Mouse (Mus musculus): ENCODE results near the gene Nudt5. TPM values are rescaled to one million over a fixed set of nuclear protein-coding genes. Genes with fewer than 3 reads are reported as not detected.

Gene Nudt5
- polyA plus RNA-seq, 1 experiment from 2014 or later = 123 TPM

GRCm38 (mm10) chr2:5889412-5889811 lies 44.6 kb downstream of the Nudt5 start:
- DNase-seq (ENCODE audit: low spot score) (no peak), ATAC-seq (replicated peaks; ENCODE audit: low FRiP score) (no peak)
- no peak overlapping the region for H3K4me2 ChIP-seq
- H3K9ac ChIP-seq (ENCODE audit: low read depth, low read length) = no peak overlapping the region
- H3K4me1 ChIP-seq (replicated peaks; ENCODE audit: control insufficient read depth, insufficient read depth, low read length) = peaks cover 13% of the 10 kb centered on the region
- no peaks in the 10 kb centered on the region for H3K9me3 ChIP-seq (ENCODE audit: control insufficient read depth, low read length)
- WGBS = 71% methylated on average over 2 of the region's 2 CpGs
- no peak overlapping the region for H3K27ac ChIP-seq (ENCODE audit: low read depth, low read length)
- no peak overlapping the region for H3K4me3 ChIP-seq (ENCODE audit: low read depth, low read length)
- no peaks in the 10 kb centered on the region for H3K27me3 ChIP-seq (replicated peaks; ENCODE audit: control insufficient read depth, insufficient read depth, low read length)
- H3K36me3 ChIP-seq (ENCODE audit: control insufficient read depth, insufficient read depth, low read length) = peaks cover 24% of the 10 kb centered on the region

- Histone ChIP-seq H3K4me2 (peak overlapping the region; percentile 84), H3K27me3 (replicated peaks; ENCODE audit: control insufficient read depth, insufficient read depth, low read length) (no peaks in the 10 kb centered on the region), H3K9ac (ENCODE audit: low read depth, low read length) (peak overlapping the region; percentile 96), H3K9me3 (ENCODE audit: control insufficient read depth, low read length) (no peaks in the 10 kb centered on the region), H3K4me3 (ENCODE audit: low read depth, low read length) (peak overlapping the region; percentile 91), H3K36me3 (ENCODE audit: control insufficient read depth, insufficient read depth, low read length) (peaks cover 5% of the 10 kb centered on the region; the same call in 1 of the 2 replicates), H3K4me1 (replicated peaks; ENCODE audit: control insufficient read depth, insufficient read depth, low read length) (peaks cover 12% of the 10 kb centered on the region), H3K27ac (ENCODE audit: low read depth, low read length) (peak overlapping the region; percentile 43)
- 44% methylated on average over 11 of the region's 11 CpGs for WGBS
- ATAC-seq (replicated peaks; ENCODE audit: low FRiP score) = no peak
- peak; percentile 33 for DNase-seq (ENCODE audit: low spot score)
These were observed 49.5 kb downstream of the Nudt5 start for GRCm38 (mm10) chr2:5894296-5894695.

- WGBS = 1% methylated on average over 62 of the region's 62 CpGs
- peak within 1 kb of the TSS; percentile 96 for H3K9ac ChIP-seq (ENCODE audit: low read depth, low read length)
- DNase-seq (ENCODE audit: low spot score) = peak; percentile 98
These were observed 50.2 kb downstream of the Nudt5 start, which contains the start of gene Sec61a2 for GRCm38 (mm10) chr2:5894843-5895570. Sec61a2 (minus strand) TSS chr2:5895432.

GRCm38 (mm10) chr2:5900145-5900544 lies 55.3 kb downstream of the Nudt5 start:
- no peak overlapping the region for H3K27ac ChIP-seq (ENCODE audit: low read depth, low read length)
- no peaks in the 10 kb centered on the region for H3K4me1 ChIP-seq (replicated peaks; ENCODE audit: control insufficient read depth, insufficient read depth, low read length)
- ATAC-seq (replicated peaks; ENCODE audit: low FRiP score) (no peak), DNase-seq (ENCODE audit: low spot score) (no peak)
- H3K4me2 ChIP-seq = no peak overlapping the region
- H3K36me3 ChIP-seq (ENCODE audit: control insufficient read depth, insufficient read depth, low read length) = no peaks in the 10 kb centered on the region
- H3K9ac ChIP-seq (ENCODE audit: low read depth, low read length) = no peak overlapping the region
- no peak overlapping the region for H3K4me3 ChIP-seq (ENCODE audit: low read depth, low read length)
- H3K9me3 ChIP-seq (ENCODE audit: control insufficient read depth, low read length) = no peaks in the 10 kb centered on the region
- no peaks in the 10 kb centered on the region for H3K27me3 ChIP-seq (replicated peaks; ENCODE audit: control insufficient read depth, insufficient read depth, low read length)
- WGBS = 69% methylated on average over 5 of the region's 5 CpGs

More at GRCm38 (mm10) chr2:5894843-5895570, 50.2 kb downstream of the Nudt5 start, which contains the start of gene Sec61a2:
- Histone ChIP-seq H3K4me2 (peak within 1 kb of the TSS; percentile 84), H3K27ac (ENCODE audit: low read depth, low read length) (peak within 1 kb of the TSS; percentile 86), H3K36me3 (ENCODE audit: control insufficient read depth, insufficient read depth, low read length) (peaks cover 5% of the 10 kb centered on the region; the same call in 1 of the 2 replicates), H3K9me3 (ENCODE audit: control insufficient read depth, low read length) (no peaks in the 10 kb centered on the region), H3K27me3 (replicated peaks; ENCODE audit: control insufficient read depth, insufficient read depth, low read length) (no peaks in the 10 kb centered on the region), H3K4me3 (ENCODE audit: low read depth, low read length) (peak within 1 kb of the TSS; percentile 91), H3K4me1 (replicated peaks; ENCODE audit: control insufficient read depth, insufficient read depth, low read length) (peaks cover 12% of the 10 kb centered on the region)
- ATAC-seq (replicated peaks; ENCODE audit: low FRiP score) = peak; percentile 99

- Histone ChIP-seq H3K36me3 (ENCODE audit: control insufficient read depth, insufficient read depth, low read length) (no peaks in the 10 kb centered on the region), H3K27ac (ENCODE audit: low read depth, low read length) (no peak overlapping the region), H3K9ac (ENCODE audit: low read depth, low read length) (no peak overlapping the region), H3K4me2 (no peak overlapping the region), H3K4me1 (replicated peaks; ENCODE audit: control insufficient read depth, insufficient read depth, low read length) (no peaks in the 10 kb centered on the region), H3K4me3 (ENCODE audit: low read depth, low read length) (no peak overlapping the region), H3K9me3 (ENCODE audit: control insufficient read depth, low read length) (no peaks in the 10 kb centered on the region), H3K27me3 (replicated peaks; ENCODE audit: control insufficient read depth, insufficient read depth, low read length) (no peaks in the 10 kb centered on the region)
- DNase-seq (ENCODE audit: low spot score) (no peak), ATAC-seq (replicated peaks; ENCODE audit: low FRiP score) (no peak)
- WGBS = 68% methylated on average over 5 of the region's 5 CpGs
These were observed 61.3 kb downstream of the Nudt5 start for GRCm38 (mm10) chr2:5906092-5906491.

GRCm38 (mm10) chr2:5906625-5907024 lies 61.8 kb downstream of the Nudt5 start:
- Histone ChIP-seq H3K4me1 (replicated peaks; ENCODE audit: control insufficient read depth, insufficient read depth, low read length) (no peaks in the 10 kb centered on the region), H3K9me3 (ENCODE audit: control insufficient read depth, low read length) (no peaks in the 10 kb centered on the region), H3K4me2 (no peak overlapping the region), H3K9ac (ENCODE audit: low read depth, low read length) (no peak overlapping the region), H3K4me3 (ENCODE audit: low read depth, low read length) (no peak overlapping the region), H3K27ac (ENCODE audit: low read depth, low read length) (no peak overlapping the region), H3K36me3 (ENCODE audit: control insufficient read depth, insufficient read depth, low read length) (no peaks in the 10 kb centered on the region), H3K27me3 (replicated peaks; ENCODE audit: control insufficient read depth, insufficient read depth, low read length) (no peaks in the 10 kb centered on the region)
- DNase-seq (ENCODE audit: low spot score) (no peak), ATAC-seq (replicated peaks; ENCODE audit: low FRiP score) (no peak)
- 42% methylated on average over 3 of the region's 3 CpGs for WGBS

GRCm38 (mm10) chr2:5911282-5911965 lies 66.6 kb downstream of the Nudt5 start:
- ATAC-seq (replicated peaks; ENCODE audit: low FRiP score) = no peak
- H3K27ac ChIP-seq (ENCODE audit: low read depth, low read length) = no peak overlapping the region
- no peak overlapping the region for H3K4me2 ChIP-seq
- no peak for DNase-seq (ENCODE audit: low spot score)
- WGBS = 77% methylated on average over 16 of the region's 16 CpGs
- no peaks in the 10 kb centered on the region for H3K9me3 ChIP-seq (ENCODE audit: control insufficient read depth, low read length)
- no peak overlapping the region for H3K4me3 ChIP-seq (ENCODE audit: low read depth, low read length)
- H3K36me3 ChIP-seq (ENCODE audit: control insufficient read depth, insufficient read depth, low read length) = no peaks in the 10 kb centered on the region
- no peaks in the 10 kb centered on the region for H3K27me3 ChIP-seq (replicated peaks; ENCODE audit: control insufficient read depth, insufficient read depth, low read length)
- H3K9ac ChIP-seq (ENCODE audit: low read depth, low read length) = no peak overlapping the region
- H3K4me1 ChIP-seq (replicated peaks; ENCODE audit: control insufficient read depth, insufficient read depth, low read length) = no peaks in the 10 kb centered on the region

All from liver, embryonic 11.5 days (tissue).